Mouse (Mus musculus): ENCODE measurements around the gene Zbtb49. TPM values are rescaled to one million over a fixed set of nuclear protein-coding genes. Genes with fewer than 3 reads are reported as not detected.

The Zbtb49 gene
- total RNA-seq (2014; rRNA removed) (24.1 and 25.2 TPM in 2 replicates), polyA plus RNA-seq (2015; fragmentation: Nextera tagmentation; extraction: Ambion mirVana) (13.8 and 14.7 TPM in 2 replicates)

DNA sequence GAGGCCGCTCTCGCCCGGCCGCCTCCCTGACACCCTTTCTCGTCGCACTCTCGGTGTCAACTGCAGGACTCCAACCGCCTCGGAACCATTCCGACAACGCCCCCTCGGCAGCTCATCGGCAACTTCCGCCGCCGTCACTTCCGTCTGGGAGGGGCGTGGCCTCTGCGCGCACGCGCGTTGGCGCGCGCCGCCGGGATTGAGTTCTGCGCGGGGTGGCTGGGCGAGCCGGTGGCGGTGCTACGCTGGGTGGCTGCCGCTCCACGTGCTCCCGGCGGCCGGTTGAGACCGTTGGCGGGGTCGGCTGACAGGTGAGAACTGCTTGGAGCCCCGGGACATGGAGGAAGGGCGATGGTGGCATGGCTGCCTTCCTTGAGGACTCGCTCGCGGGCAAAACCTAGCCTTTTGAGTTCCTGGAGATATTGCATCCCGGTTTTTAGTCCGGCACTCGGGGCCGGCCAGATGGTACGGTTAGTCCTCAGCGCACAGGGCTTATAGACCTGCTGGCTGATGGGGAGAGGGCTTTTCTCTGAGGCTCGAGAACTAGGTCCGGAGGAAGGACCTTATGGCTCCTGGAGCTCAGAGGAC lies at the start of gene Zbtb49, which contains the start of gene Lyar:
Gene Zbtb49 (minus strand): TSS at position 130 of the 585 bp plus-strand sequence.
Gene Lyar (plus strand): TSS at position 143 of the 585 bp plus-strand sequence.
- no peaks in the 10 kb centered on the region for H3K27me3 ChIP-seq (ENCODE audit: insufficient read depth, low read length)
- peak within 1 kb of the TSS; percentile 86 for H3K4me3 ChIP-seq (ENCODE audit: low read length)
- peak within 1 kb of the TSS; percentile 92 for H3K4me2 ChIP-seq (ENCODE audit: low read depth, low read length)
- peaks cover 14% of the 10 kb centered on the region for H3K36me3 ChIP-seq (ENCODE audit: insufficient read depth, low read length)
- TF ChIP-seq CTCF (IDR thresholded peaks at IDR 0.05; ENCODE audit: low read depth) = no peak
- peak within 1 kb of the TSS; percentile 85 for H3K27ac ChIP-seq
- under 1% methylated on average over 55 of the region's 55 CpGs for WGBS
- ATAC-seq (peak; percentile 94), DNase-seq (ENCODE audit: low spot score) (peak; percentile 96)
- peaks cover 9% of the 10 kb centered on the region for H3K4me1 ChIP-seq (ENCODE audit: insufficient read depth, low read length)
- no peaks in the 10 kb centered on the region for H3K9me3 ChIP-seq (ENCODE audit: low read length)
- H3K9ac ChIP-seq (replicated peaks; ENCODE audit: low read length) = peak within 1 kb of the TSS; percentile 88

DNA sequence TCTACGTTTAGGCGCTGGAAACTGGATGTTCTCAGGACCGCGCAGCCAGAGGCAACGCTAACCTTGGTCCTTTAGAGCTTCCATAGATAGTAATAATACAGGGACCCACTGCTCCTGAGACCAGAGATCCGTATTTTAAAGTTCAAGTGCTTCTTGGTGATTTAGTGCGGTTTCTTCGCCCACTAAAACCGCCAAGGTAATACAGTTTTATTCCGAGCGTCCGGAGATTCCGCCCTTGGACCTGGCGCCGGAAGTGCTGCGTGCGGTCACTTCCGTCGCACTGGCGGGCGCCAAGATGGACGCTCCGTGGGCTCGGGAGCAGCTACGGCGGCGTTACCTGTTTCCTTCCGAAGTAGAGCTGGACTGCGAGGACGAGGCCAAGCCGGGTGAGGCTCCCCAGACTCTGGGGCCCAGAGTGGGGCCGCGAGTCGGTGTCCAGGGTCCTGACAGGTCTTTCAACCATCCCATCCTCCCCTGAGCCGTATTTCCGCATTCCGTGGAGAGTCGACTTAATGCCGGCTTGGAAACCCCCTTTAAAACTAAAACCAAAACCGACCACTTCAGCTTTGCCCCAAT lies 39.9 kb upstream of the Zbtb49 start, which contains the start of gene Tmem128:
Gene Tmem128 (plus strand): TSS at position 79 of the 576 bp plus-strand sequence.
- H3K9me3 ChIP-seq (ENCODE audit: low read length) = no peaks in the 10 kb centered on the region
- peak within 1 kb of the TSS; percentile 61 for H3K4me2 ChIP-seq (ENCODE audit: low read depth, low read length)
- peaks cover 17% of the 10 kb centered on the region for H3K36me3 ChIP-seq (ENCODE audit: insufficient read depth, low read length)
- peak within 1 kb of the TSS; percentile 81 for H3K27ac ChIP-seq
- H3K4me3 ChIP-seq (ENCODE audit: low read length) = peak within 1 kb of the TSS; percentile 97
- H3K4me1 ChIP-seq (ENCODE audit: insufficient read depth, low read length) = 0 out of 2 replicates have a peak, but pooled peaks cover 7% of the 10 kb centered on the region
- DNase-seq (ENCODE audit: low spot score) (peak; percentile 83), ATAC-seq (peak; percentile 84)
- peak within 1 kb of the TSS; percentile 80 for H3K9ac ChIP-seq (replicated peaks; ENCODE audit: low read length)
- TF ChIP-seq CTCF (IDR thresholded peaks at IDR 0.05; ENCODE audit: low read depth) = no peak
- WGBS = under 1% methylated on average over 40 of the region's 40 CpGs
- no peaks in the 10 kb centered on the region for H3K27me3 ChIP-seq (ENCODE audit: insufficient read depth, low read length)

DNA sequence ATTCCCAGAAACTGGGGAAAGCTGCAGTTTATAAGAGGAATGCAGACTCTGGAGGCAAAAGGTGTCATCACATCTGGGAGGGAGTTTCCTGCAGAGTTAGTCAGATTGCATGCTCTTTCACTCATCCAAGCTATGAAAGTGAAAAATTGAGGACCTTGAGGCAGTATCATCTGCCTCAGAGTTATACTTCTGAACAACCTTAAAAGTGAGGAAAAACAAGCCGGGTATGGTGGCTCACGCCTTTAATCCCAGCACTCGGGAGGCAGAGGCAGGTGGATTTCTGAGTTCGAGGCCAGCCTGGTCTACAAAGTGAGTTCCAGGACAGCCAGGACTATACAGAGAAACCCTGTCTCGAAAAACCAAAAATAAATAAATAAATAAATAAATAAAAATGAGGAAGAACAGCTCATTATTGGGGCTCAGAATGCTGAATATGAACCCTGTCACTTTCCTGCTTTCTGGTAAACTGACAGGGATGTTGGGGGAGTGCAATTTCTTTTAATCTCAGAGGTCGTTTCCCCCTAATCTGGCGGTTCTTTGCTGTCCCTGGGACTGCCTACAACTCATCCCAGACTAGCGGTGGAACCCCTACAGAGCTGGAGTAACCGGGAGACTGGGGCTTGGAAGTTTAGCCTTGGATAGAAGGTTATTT lies 39.3 kb upstream of the Zbtb49 start:
- no peak for TF ChIP-seq CTCF (IDR thresholded peaks at IDR 0.05; ENCODE audit: low read depth)
- 44% methylated on average over 9 of the region's 9 CpGs for WGBS
- Histone ChIP-seq H3K4me1 (ENCODE audit: insufficient read depth, low read length) (0 out of 2 replicates have a peak, but pooled peaks cover 7% of the 10 kb centered on the region), H3K4me2 (ENCODE audit: low read depth, low read length) (peak overlapping the region; percentile 61), H3K9ac (replicated peaks; ENCODE audit: low read length) (peak overlapping the region; percentile 80), H3K4me3 (ENCODE audit: low read length) (peak overlapping the region; percentile 97), H3K27me3 (ENCODE audit: insufficient read depth, low read length) (no peaks in the 10 kb centered on the region), H3K36me3 (ENCODE audit: insufficient read depth, low read length) (peaks cover 11% of the 10 kb centered on the region), H3K27ac (peak overlapping the region; percentile 81), H3K9me3 (ENCODE audit: low read length) (no peaks in the 10 kb centered on the region)
- ATAC-seq = peak; percentile 16; the same call in 1 of the 2 replicates
- no peak for DNase-seq (ENCODE audit: low spot score)

DNA sequence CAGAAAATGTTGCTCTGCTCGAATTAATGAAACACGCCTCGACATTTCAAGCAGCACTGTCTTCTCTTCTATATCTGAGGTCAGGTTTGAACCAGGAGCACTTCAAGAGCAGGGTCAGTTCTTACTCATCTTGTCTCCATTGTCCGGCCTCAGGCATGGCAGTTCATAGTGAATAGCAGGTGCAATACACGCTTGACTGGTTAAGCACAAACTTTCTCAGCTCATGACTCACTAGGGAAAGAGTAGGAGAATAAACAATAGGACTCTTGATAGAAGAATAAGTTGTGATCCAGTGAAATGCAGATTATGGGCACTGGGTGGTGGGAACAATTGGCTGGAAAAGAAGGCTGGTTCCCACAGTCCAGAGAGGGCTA lies 38.5 kb upstream of the Zbtb49 start:
- Histone ChIP-seq H3K9ac (replicated peaks; ENCODE audit: low read length) (no peak overlapping the region), H3K4me1 (ENCODE audit: insufficient read depth, low read length) (0 out of 2 replicates have a peak, but pooled peaks cover 7% of the 10 kb centered on the region), H3K4me2 (ENCODE audit: low read depth, low read length) (no peak overlapping the region), H3K27ac (no peak overlapping the region), H3K27me3 (ENCODE audit: insufficient read depth, low read length) (no peaks in the 10 kb centered on the region), H3K9me3 (ENCODE audit: low read length) (no peaks in the 10 kb centered on the region), H3K36me3 (ENCODE audit: insufficient read depth, low read length) (peaks cover 8% of the 10 kb centered on the region), H3K4me3 (ENCODE audit: low read length) (no peak overlapping the region)
- no peak for TF ChIP-seq CTCF (IDR thresholded peaks at IDR 0.05; ENCODE audit: low read depth)
- no peak for DNase-seq (ENCODE audit: low spot score)
- WGBS = 82% methylated on average over 5 of the region's 5 CpGs
- no peak for ATAC-seq

DNA sequence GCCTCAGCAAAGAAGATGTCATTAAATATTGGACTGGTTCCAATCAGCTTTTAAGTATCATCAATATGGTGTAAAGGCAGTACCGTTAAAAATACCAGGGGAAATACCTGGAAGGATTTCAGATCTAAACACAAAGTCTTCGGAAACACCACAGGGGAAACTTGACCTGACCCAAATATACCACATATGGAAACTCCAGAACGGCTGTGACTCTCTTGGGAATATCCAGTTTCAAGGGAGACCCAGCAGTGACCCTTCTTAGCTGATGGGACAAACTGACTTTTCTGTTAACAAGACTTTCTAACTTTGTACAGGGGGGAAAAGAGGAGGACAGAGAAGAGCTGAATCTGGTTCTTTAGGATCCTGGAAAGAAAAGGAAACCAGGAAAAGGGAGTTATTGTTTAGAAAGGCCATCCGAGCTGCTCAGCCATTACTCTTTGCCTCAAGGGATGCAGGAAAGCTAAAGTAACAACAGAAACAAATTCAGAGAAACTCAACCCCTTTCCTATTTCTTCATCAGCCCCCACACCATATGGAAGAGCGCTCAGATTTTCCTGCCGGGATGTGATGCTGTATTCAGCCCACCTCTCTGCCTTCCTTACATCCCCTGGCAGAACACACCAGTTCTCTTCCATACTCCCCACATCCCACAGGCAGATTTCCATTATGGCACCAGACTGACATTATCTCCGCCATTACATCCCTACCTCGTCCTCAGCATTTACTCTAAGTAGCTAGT lies 37.9 kb upstream of the Zbtb49 start:
- no peak overlapping the region for H3K9ac ChIP-seq (replicated peaks; ENCODE audit: low read length)
- 84% methylated on average over 8 of the region's 8 CpGs for WGBS

DNA sequence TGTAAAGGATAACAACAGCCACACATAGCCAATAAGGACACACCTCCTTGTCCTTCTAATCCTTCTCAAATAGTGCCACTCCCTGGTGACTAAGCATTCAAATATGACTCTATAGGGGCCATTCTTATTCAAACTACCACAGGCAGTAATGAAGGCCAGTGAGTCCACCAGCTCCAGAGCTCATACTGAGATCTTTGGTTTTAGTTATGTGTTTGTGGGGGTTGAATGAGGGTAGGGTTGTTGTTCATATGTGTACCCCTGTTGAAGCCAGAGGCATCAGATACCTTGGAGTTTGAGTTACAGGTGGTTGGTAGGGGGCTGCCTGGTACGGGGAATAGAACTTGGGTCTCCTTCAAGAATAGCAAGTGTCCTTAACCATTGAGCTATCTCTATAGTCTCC lies 36.3 kb upstream of the Zbtb49 start:
- Histone ChIP-seq H3K4me3 (ENCODE audit: low read length) (no peak overlapping the region), H3K36me3 (ENCODE audit: insufficient read depth, low read length) (no peaks in the 10 kb centered on the region), H3K9ac (replicated peaks; ENCODE audit: low read length) (no peak overlapping the region), H3K4me2 (ENCODE audit: low read depth, low read length) (no peak overlapping the region), H3K9me3 (ENCODE audit: low read length) (no peaks in the 10 kb centered on the region), H3K4me1 (ENCODE audit: insufficient read depth, low read length) (0 out of 2 replicates have a peak, but pooled peaks cover 7% of the 10 kb centered on the region), H3K27me3 (ENCODE audit: insufficient read depth, low read length) (no peaks in the 10 kb centered on the region), H3K27ac (no peak overlapping the region)
- ATAC-seq = no peak
- 91% methylated on average over 1 of the region's 1 CpGs for WGBS
- no peak for DNase-seq (ENCODE audit: low spot score)
- TF ChIP-seq CTCF (IDR thresholded peaks at IDR 0.05; ENCODE audit: low read depth) = no peak

More for the DNA sequence above, 37.9 kb upstream of the Zbtb49 start:
- Histone ChIP-seq H3K4me3 (ENCODE audit: low read length) (no peak overlapping the region), H3K4me2 (ENCODE audit: low read depth, low read length) (no peak overlapping the region), H3K36me3 (ENCODE audit: insufficient read depth, low read length) (peaks cover 3% of the 10 kb centered on the region), H3K9me3 (ENCODE audit: low read length) (no peaks in the 10 kb centered on the region), H3K27ac (no peak overlapping the region), H3K4me1 (ENCODE audit: insufficient read depth, low read length) (0 out of 2 replicates have a peak, but pooled peaks cover 7% of the 10 kb centered on the region), H3K27me3 (ENCODE audit: insufficient read depth, low read length) (no peaks in the 10 kb centered on the region)
- DNase-seq (ENCODE audit: low spot score) = no peak
- no peak for TF ChIP-seq CTCF (IDR thresholded peaks at IDR 0.05; ENCODE audit: low read depth)
- no peak for ATAC-seq

Measured in hindbrain, postnatal 0 days (tissue).